Mouse (Mus musculus) heart, adult 2 months (tissue): ENCODE measurements at regions not wholly inside any gene's neighbourhood (a gene's known extent, or its start where the extent isn't known, plus 50 kb on each side); places are given as distances from the start of the nearest gene placed in this dataset.

ENCODE experiments used
- CTCF ChIP-seq: fragments of 200-600 bp; IDR thresholded peaks from 2 replicates; pipeline ENCODE4 v1.8.1; 2022; ENCODE audit warnings: antibody characterized with exemption, mild to moderate bottlenecking, moderate library complexity
- EP300 ChIP-seq: fragments of 200-500 bp; IDR thresholded peaks from 2 replicates; pipeline ENCODE4 v1.6.1; 2011; ENCODE audit warnings: low read depth, low read length, control low read depth; ENCODE audit not compliant: insufficient read depth
- POLR2A ChIP-seq: fragments of 200-500 bp; IDR thresholded peaks from 2 replicates; pipeline ENCODE4 v1.6.1; 2011; ENCODE audit warnings: mild to moderate bottlenecking, low read depth, low read length, control low read depth; ENCODE audit not compliant: insufficient read depth

- no peak for TF ChIP-seq CTCF
- no peak for TF ChIP-seq POLR2A
- no peak for TF ChIP-seq EP300
Measured at GRCm38 (mm10) chr8:115854209-115854900, 146.8 kb upstream of the Maf start.
